Mouse (Mus musculus): ENCODE results near the gene Ano4. TPM values are rescaled to one million over a fixed set of nuclear protein-coding genes. Genes with fewer than 3 reads are reported as not detected.
A peak's percentile ranks its signal among the peaks of the same experiment; 100 is the strongest.
"Not testable (repeated sequence)": the region's sequence is repeated elsewhere in the genome, so short reads cannot be mapped to it uniquely, and the experiment has no call there.

Gene Ano4
- total RNA-seq, 2 experiments from 2014 or later = 17.6 to 19.2 TPM

GRCm38 (mm10) chr10:89154797-89155465 lies 189.6 kb downstream of the Ano4 start:
- peak; percentile 16 to 29 for DNase-seq (ENCODE audit: low spot score in 2 of 2)

- DNase-seq (ENCODE audit: low spot score in 2 of 2) = no peak
Measured at GRCm38 (mm10) chr10:89149166-89149565, 195.4 kb downstream of the Ano4 start.

GRCm38 (mm10) chr10:89121391-89121790 lies 223.2 kb downstream of the Ano4 start:
- no peak for DNase-seq (ENCODE audit: low spot score in 2 of 2)

- no peak for DNase-seq (ENCODE audit: low spot score in 2 of 2)
Measured at GRCm38 (mm10) chr10:89114381-89114780, 230.2 kb downstream of the Ano4 start.

GRCm38 (mm10) chr10:89111466-89111865 lies 233.1 kb downstream of the Ano4 start:
- peak; percentile 3 to 22 for DNase-seq (ENCODE audit: low spot score in 2 of 2)

- DNase-seq (ENCODE audit: low spot score in 2 of 2) = no peak
Measured at GRCm38 (mm10) chr10:89110917-89111316, 233.6 kb downstream of the Ano4 start.

GRCm38 (mm10) chr10:89103594-89103993 lies 241.0 kb downstream of the Ano4 start:
- DNase-seq (ENCODE audit: low spot score in 2 of 2) = peak in 1 of 2 experiments; percentile 29

GRCm38 (mm10) chr10:89102025-89102424 lies 242.5 kb downstream of the Ano4 start:
- DNase-seq (ENCODE audit: low spot score in 2 of 2) = no peak

- no peak for DNase-seq (ENCODE audit: low spot score in 2 of 2)
Measured at GRCm38 (mm10) chr10:89098183-89098582, 246.4 kb downstream of the Ano4 start.

GRCm38 (mm10) chr10:89092350-89093040 lies 252.1 kb downstream of the Ano4 start:
- peak in 1 of 2 experiments; percentile 17 for DNase-seq (ENCODE audit: low spot score in 2 of 2)

GRCm38 (mm10) chr10:89077447-89077846 lies 267.1 kb downstream of the Ano4 start:
- no peak for DNase-seq (ENCODE audit: low spot score in 2 of 2)

GRCm38 (mm10) chr10:89055891-89056290 lies 288.7 kb downstream of the Ano4 start:
- DNase-seq (ENCODE audit: low spot score in 2 of 2) = peak in 1 of 2 experiments; percentile 12

GRCm38 (mm10) chr10:89044921-89045320 lies 299.6 kb downstream of the Ano4 start:
- not testable (repeated sequence) for DNase-seq (ENCODE audit: low spot score in 2 of 2)

GRCm38 (mm10) chr10:89044166-89044565 lies 300.4 kb downstream of the Ano4 start:
- DNase-seq (ENCODE audit: low spot score in 2 of 2) = no peak

- peak; percentile 13 to 21 for DNase-seq (ENCODE audit: low spot score in 2 of 2)
Measured at GRCm38 (mm10) chr10:89018926-89019325, 325.6 kb downstream of the Ano4 start.

- DNase-seq (ENCODE audit: low spot score in 2 of 2) = no peak
Measured at GRCm38 (mm10) chr10:89008303-89008702, 336.3 kb downstream of the Ano4 start.

GRCm38 (mm10) chr10:89004518-89004917 lies 340.0 kb downstream of the Ano4 start:
- DNase-seq (ENCODE audit: low spot score in 2 of 2) = peak in 1 of 2 experiments; percentile 36

- no peak for DNase-seq (ENCODE audit: low spot score in 2 of 2)
Measured at GRCm38 (mm10) chr10:88986925-88987324, 357.6 kb downstream of the Ano4 start.

- peak in 1 of 2 experiments; percentile 53 for DNase-seq (ENCODE audit: low spot score in 2 of 2)
Measured at GRCm38 (mm10) chr10:88983444-88983843, 361.1 kb downstream of the Ano4 start.

GRCm38 (mm10) chr10:88979451-88979850 lies 365.1 kb downstream of the Ano4 start:
- DNase-seq (ENCODE audit: low spot score in 2 of 2) = no peak

- no peak for DNase-seq (ENCODE audit: low spot score in 2 of 2)
Measured at GRCm38 (mm10) chr10:88978932-88979331, 365.6 kb downstream of the Ano4 start.

GRCm38 (mm10) chr10:88970951-88971725 lies 373.4 kb downstream of the Ano4 start:
- no peak for DNase-seq (ENCODE audit: low spot score in 2 of 2)
